Mouse (Mus musculus) cerebellum, adult 9-10 months (tissue): ENCODE data around the gene Dnajc13.

Experiments
- DNase-seq: peaks from one replicate; pipeline ENCODE4 v3.0.0; 2022

The Dnajc13 gene

GRCm38 (mm10) chr9:104262823-104263352 is at the start of gene Dnajc13:
Gene Dnajc13, minus strand, starts transcription at chr9:104262930.
- peak; percentile 97 for DNase-seq

- peak; percentile 54 for DNase-seq
Observed at GRCm38 (mm10) chr9:104306734-104307133, 44.0 kb upstream of the Dnajc13 start.

GRCm38 (mm10) chr9:104305333-104306111 is 42.8 kb upstream of the Dnajc13 start:
- no peak for DNase-seq

GRCm38 (mm10) chr9:104304800-104305199 is 42.1 kb upstream of the Dnajc13 start:
- DNase-seq, result no peak

GRCm38 (mm10) chr9:104304376-104304775 is 41.6 kb upstream of the Dnajc13 start:
- DNase-seq, result no peak

GRCm38 (mm10) chr9:104300569-104300968 is 37.8 kb upstream of the Dnajc13 start:
- no peak for DNase-seq

- no peak for DNase-seq
Observed at GRCm38 (mm10) chr9:104297041-104297440, 34.3 kb upstream of the Dnajc13 start.

GRCm38 (mm10) chr9:104284934-104285333 is 22.2 kb upstream of the Dnajc13 start:
- DNase-seq, result no peak

GRCm38 (mm10) chr9:104282536-104282935 is 19.8 kb upstream of the Dnajc13 start:
- no peak for DNase-seq

GRCm38 (mm10) chr9:104281737-104282136 is 19.0 kb upstream of the Dnajc13 start:
- DNase-seq, result no peak

- no peak for DNase-seq
Observed at GRCm38 (mm10) chr9:104280725-104281495, 18.2 kb upstream of the Dnajc13 start.

- no peak for DNase-seq
Observed at GRCm38 (mm10) chr9:104277528-104278162, 14.9 kb upstream of the Dnajc13 start.

GRCm38 (mm10) chr9:104275084-104275785 is 12.5 kb upstream of the Dnajc13 start:
- DNase-seq, result no peak

- DNase-seq, result no peak
Observed at GRCm38 (mm10) chr9:104272057-104272456, 9.3 kb upstream of the Dnajc13 start.

- DNase-seq, result no peak
Observed at GRCm38 (mm10) chr9:104271642-104272041, 8.9 kb upstream of the Dnajc13 start.

GRCm38 (mm10) chr9:104269944-104270343 is 7.2 kb upstream of the Dnajc13 start:
- DNase-seq, result no peak

- DNase-seq, result no peak
Observed at GRCm38 (mm10) chr9:104269349-104269871, 6.7 kb upstream of the Dnajc13 start.

- DNase-seq, result no peak
Observed at GRCm38 (mm10) chr9:104264567-104264966, 1.8 kb upstream of the Dnajc13 start.

- DNase-seq, result no peak
Observed at GRCm38 (mm10) chr9:104262016-104262762, 541 bp downstream of the Dnajc13 start.

GRCm38 (mm10) chr9:104260306-104260705 is 2.4 kb downstream of the Dnajc13 start:
- DNase-seq, result no peak

GRCm38 (mm10) chr9:104256085-104256484 is 6.6 kb downstream of the Dnajc13 start:
- DNase-seq, result no peak
